Mouse (Mus musculus) heart, adult 8-10 months (tissue): ENCODE results near the gene Gm3500. TPM values are rescaled to one million over a fixed set of nuclear protein-coding genes. Genes with fewer than 3 reads are reported as not detected.
"Not testable (repeated sequence)": the region's sequence is repeated elsewhere in the genome, so short reads cannot be mapped to it uniquely, and the experiment has no call there.

Experiments used
- DNase-seq: peaks from one replicate; pipeline ENCODE4 v3.0.0; 2022; ENCODE audit warnings: low spot score
- total RNA-seq, 4 experiments: library from RNA; stranded (reverse); gene quantifications; 2 replicates each; pipeline ENCODE4 v1.2.4; 2022

Gene Gm3500
- total RNA-seq, result not detected

DNA sequence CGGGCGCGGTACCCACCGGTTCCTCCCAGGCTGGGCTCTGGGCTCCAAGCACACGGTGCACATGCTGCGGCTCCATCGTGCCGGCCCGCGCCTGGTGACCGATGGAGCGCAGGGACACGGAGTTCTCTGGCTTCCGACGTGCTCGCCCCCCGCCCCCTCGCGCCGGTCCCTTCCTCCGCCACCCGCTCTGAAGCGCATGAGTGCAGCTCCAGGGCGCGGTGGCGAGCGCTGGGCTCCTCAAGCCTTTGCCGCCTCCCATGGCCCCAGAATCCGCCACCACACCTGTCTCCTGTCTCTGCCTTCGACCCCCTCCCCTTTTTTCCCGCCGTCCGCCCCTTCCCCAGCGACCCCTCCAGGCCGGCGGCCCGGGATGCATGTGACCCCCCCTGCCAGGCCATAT, at the start of gene Gm3500:
Gm3500 (minus strand) TSS at position 101 of the 400 bp plus-strand sequence.
- not testable (repeated sequence) for DNase-seq

GRCm38 (mm10) chr14:5334828-5335227, 54.0 kb downstream of the Gm3500 start, which contains the start of gene Gm3542:
Gene Gm3542 (minus strand): TSS chr14:5334928.
- not testable (repeated sequence) for DNase-seq

Other genes with a start within 250 kb of the Gm3500 start
- gene Gm3317, start 224.5 kb downstream of the Gm3500 start, total RNA-seq, result not detected
- not detected for gene Gm8271, start 203.3 kb downstream of the Gm3500 start, total RNA-seq
- not detected for gene Gm3526, start 128.5 kb downstream of the Gm3500 start, total RNA-seq
- gene Gm3542, start 54.1 kb downstream of the Gm3500 start, total RNA-seq, result not detected
- gene Gm3194, start 66.4 kb upstream of the Gm3500 start, total RNA-seq, result under 1 TPM in 3 of 4 experiments, not detected in 1; 0.30 to 0.63 (median 0.37) TPM
- gene Gm8246, start 88.8 kb upstream of the Gm3500 start, total RNA-seq, result not detected
- not detected for gene Gm3187, start 95.2 kb upstream of the Gm3500 start, total RNA-seq
- gene Gm3488, start 112.6 kb upstream of the Gm3500 start, total RNA-seq, result not detected
- gene Gm3532, start 149.4 kb upstream of the Gm3500 start, total RNA-seq, result not detected
- gene Gm8265, start 244.0 kb upstream of the Gm3500 start, total RNA-seq, result not detected